Mouse (Mus musculus): ENCODE measurements around the gene Serpinb1a. TPM values are rescaled to one million over a fixed set of nuclear protein-coding genes. Genes with fewer than 3 reads are reported as not detected.
A peak's percentile ranks its signal among the peaks of the same experiment; 100 is the strongest.
"Not testable (repeated sequence)": the region's sequence is repeated elsewhere in the genome, so short reads cannot be mapped to it uniquely, and the experiment has no call there.

Serpinb1a gene
- total and polyA plus RNA-seq, 2 experiments from 2014 or later, result 0.48 to 4.2 TPM

- Histone ChIP-seq H3K36me3 (ENCODE audit: insufficient read depth) (no peaks in the 10 kb centered on the region), H3K27me3 (ENCODE audit: insufficient read depth, low read length) (no peaks in the 10 kb centered on the region), H3K4me2 (ENCODE audit: low read depth) (no peak overlapping the region), H3K9ac (no peak overlapping the region), H3K9me3 (ENCODE audit: low read length) (no peaks in the 10 kb centered on the region), H3K4me3 (ENCODE audit: low read depth, low read length) (no peak overlapping the region), H3K4me1 (ENCODE audit: insufficient read depth) (no peaks in the 10 kb centered on the region), H3K27ac (ENCODE audit: low read depth, low read length) (no peak overlapping the region)
- TF ChIP-seq CTCF (IDR thresholded peaks at IDR 0.05; ENCODE audit: low read depth), result no peak
- 85% methylated on average over 5 of the region's 5 CpGs for WGBS
- DNase-seq (no peak), ATAC-seq (no peak)
These were observed 17.9 kb upstream of the Serpinb1a start for GRCm38 (mm10) chr13:32868843-32869242.

GRCm38 (mm10) chr13:32868233-32868632 lies 17.2 kb upstream of the Serpinb1a start:
- not testable (repeated sequence) for H3K36me3 ChIP-seq (ENCODE audit: insufficient read depth); H3K27me3 ChIP-seq (ENCODE audit: insufficient read depth, low read length); H3K27ac ChIP-seq (ENCODE audit: low read depth, low read length); H3K4me1 ChIP-seq (ENCODE audit: insufficient read depth); H3K4me3 ChIP-seq (ENCODE audit: low read depth, low read length); ATAC-seq; DNase-seq; H3K9ac ChIP-seq; H3K9me3 ChIP-seq (ENCODE audit: low read length); H3K4me2 ChIP-seq (ENCODE audit: low read depth)
- 87% methylated on average over 4 of the region's 4 CpGs for WGBS

GRCm38 (mm10) chr13:32867030-32867429 lies 16.0 kb upstream of the Serpinb1a start:
- no peaks in the 10 kb centered on the region for H3K9me3 ChIP-seq (ENCODE audit: low read length)
- no peak for ATAC-seq
- 37% methylated on average over 2 of the region's 2 CpGs for WGBS

GRCm38 (mm10) chr13:32866484-32866883 lies 15.5 kb upstream of the Serpinb1a start:
- no peak overlapping the region for H3K27ac ChIP-seq (ENCODE audit: low read depth, low read length)
- ATAC-seq (peak; percentile 90), DNase-seq (peak; percentile 74)
- no peak overlapping the region for H3K4me2 ChIP-seq (ENCODE audit: low read depth)
- no peaks in the 10 kb centered on the region for H3K27me3 ChIP-seq (ENCODE audit: insufficient read depth, low read length)
- H3K36me3 ChIP-seq (ENCODE audit: insufficient read depth), result no peaks in the 10 kb centered on the region
- H3K9me3 ChIP-seq (ENCODE audit: low read length), result no peaks in the 10 kb centered on the region
- H3K4me3 ChIP-seq (ENCODE audit: low read depth, low read length), result no peak overlapping the region
- peak; percentile 83 for TF ChIP-seq CTCF (IDR thresholded peaks at IDR 0.05; ENCODE audit: low read depth)
- H3K4me1 ChIP-seq (ENCODE audit: insufficient read depth), result no peaks in the 10 kb centered on the region
- WGBS, result 7% methylated on average over 9 of the region's 9 CpGs
- H3K9ac ChIP-seq, result no peak overlapping the region

More at GRCm38 (mm10) chr13:32867030-32867429, 16.0 kb upstream of the Serpinb1a start:
- DNase-seq, result no peak
- Histone ChIP-seq H3K36me3 (ENCODE audit: insufficient read depth) (no peaks in the 10 kb centered on the region), H3K4me3 (ENCODE audit: low read depth, low read length) (no peak overlapping the region), H3K27ac (ENCODE audit: low read depth, low read length) (no peak overlapping the region), H3K9ac (no peak overlapping the region), H3K4me1 (ENCODE audit: insufficient read depth) (no peaks in the 10 kb centered on the region), H3K4me2 (ENCODE audit: low read depth) (no peak overlapping the region), H3K27me3 (ENCODE audit: insufficient read depth, low read length) (no peaks in the 10 kb centered on the region)
- TF ChIP-seq CTCF (IDR thresholded peaks at IDR 0.05; ENCODE audit: low read depth), result no peak

GRCm38 (mm10) chr13:32865591-32865990 lies 14.6 kb upstream of the Serpinb1a start:
- WGBS, result 65% methylated on average over 2 of the region's 2 CpGs
- TF ChIP-seq CTCF (IDR thresholded peaks at IDR 0.05; ENCODE audit: low read depth), result no peak

GRCm38 (mm10) chr13:32864529-32864928 lies 13.5 kb upstream of the Serpinb1a start:
- not testable (repeated sequence) for H3K9ac ChIP-seq; H3K9me3 ChIP-seq (ENCODE audit: low read length); H3K4me3 ChIP-seq (ENCODE audit: low read depth, low read length); H3K27me3 ChIP-seq (ENCODE audit: insufficient read depth, low read length); H3K27ac ChIP-seq (ENCODE audit: low read depth, low read length); DNase-seq; H3K4me1 ChIP-seq (ENCODE audit: insufficient read depth); ATAC-seq; H3K36me3 ChIP-seq (ENCODE audit: insufficient read depth); H3K4me2 ChIP-seq (ENCODE audit: low read depth)
- WGBS, result 77% methylated on average over 2 of the region's 3 CpGs

More at GRCm38 (mm10) chr13:32865591-32865990, 14.6 kb upstream of the Serpinb1a start:
- DNase-seq (no peak), ATAC-seq (no peak)
- Histone ChIP-seq H3K4me2 (ENCODE audit: low read depth) (no peak overlapping the region), H3K36me3 (ENCODE audit: insufficient read depth) (no peaks in the 10 kb centered on the region), H3K27ac (ENCODE audit: low read depth, low read length) (no peak overlapping the region), H3K27me3 (ENCODE audit: insufficient read depth, low read length) (no peaks in the 10 kb centered on the region), H3K4me3 (ENCODE audit: low read depth, low read length) (no peak overlapping the region), H3K9me3 (ENCODE audit: low read length) (no peaks in the 10 kb centered on the region), H3K9ac (no peak overlapping the region), H3K4me1 (ENCODE audit: insufficient read depth) (no peaks in the 10 kb centered on the region)

- TF ChIP-seq CTCF (IDR thresholded peaks at IDR 0.05; ENCODE audit: low read depth), result no peak
- Histone ChIP-seq H3K4me2 (ENCODE audit: low read depth) (no peak overlapping the region), H3K36me3 (ENCODE audit: insufficient read depth) (no peaks in the 10 kb centered on the region), H3K27ac (ENCODE audit: low read depth, low read length) (no peak overlapping the region), H3K4me1 (ENCODE audit: insufficient read depth) (no peaks in the 10 kb centered on the region), H3K27me3 (ENCODE audit: insufficient read depth, low read length) (no peaks in the 10 kb centered on the region), H3K9ac (no peak overlapping the region), H3K9me3 (ENCODE audit: low read length) (no peaks in the 10 kb centered on the region), H3K4me3 (ENCODE audit: low read depth, low read length) (no peak overlapping the region)
- ATAC-seq (no peak), DNase-seq (no peak)
These were observed 12.5 kb upstream of the Serpinb1a start for GRCm38 (mm10) chr13:32863456-32863855.

- Histone ChIP-seq H3K9me3 (ENCODE audit: low read length) (no peaks in the 10 kb centered on the region), H3K27me3 (ENCODE audit: insufficient read depth, low read length) (no peaks in the 10 kb centered on the region), H3K4me3 (ENCODE audit: low read depth, low read length) (no peak overlapping the region), H3K4me1 (ENCODE audit: insufficient read depth) (no peaks in the 10 kb centered on the region), H3K9ac (no peak overlapping the region), H3K27ac (ENCODE audit: low read depth, low read length) (no peak overlapping the region), H3K4me2 (ENCODE audit: low read depth) (no peak overlapping the region), H3K36me3 (ENCODE audit: insufficient read depth) (no peaks in the 10 kb centered on the region)
- TF ChIP-seq CTCF (IDR thresholded peaks at IDR 0.05; ENCODE audit: low read depth), result no peak
- no peak for ATAC-seq
- DNase-seq, result no peak
- 83% methylated on average over 3 of the region's 3 CpGs for WGBS
These were observed 9.8 kb upstream of the Serpinb1a start for GRCm38 (mm10) chr13:32860821-32861220.
